Mouse (Mus musculus): ENCODE results near the gene Nsmce3.

Nsmce3 gene

GRCm38 (mm10) chr7:64872743-64873241 is at the start of gene Nsmce3:
Gene Nsmce3 (minus strand): TSS chr7:64872997.
- DNase-seq: peak; percentile 95

DNA sequence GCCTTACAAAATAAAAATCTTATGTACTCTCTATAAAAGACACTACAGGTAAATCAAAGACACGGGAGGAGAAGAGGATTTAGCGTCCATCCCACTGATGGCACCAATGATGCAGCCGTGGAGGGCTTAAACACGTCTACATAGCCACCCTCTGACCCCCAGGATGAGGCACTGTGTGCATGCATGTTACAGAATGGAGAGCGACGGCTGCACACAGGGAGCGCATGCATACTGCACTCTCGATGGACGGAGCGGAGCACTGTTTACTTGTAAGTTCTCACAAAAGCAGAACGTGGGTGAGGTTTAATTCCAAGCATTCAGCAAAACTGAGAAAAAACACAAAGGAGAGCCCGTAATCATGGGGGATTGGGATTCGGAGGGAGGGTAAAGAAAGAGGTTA is 48.4 kb upstream of the Nsmce3 start:
- DNase-seq: no peak

DNA sequence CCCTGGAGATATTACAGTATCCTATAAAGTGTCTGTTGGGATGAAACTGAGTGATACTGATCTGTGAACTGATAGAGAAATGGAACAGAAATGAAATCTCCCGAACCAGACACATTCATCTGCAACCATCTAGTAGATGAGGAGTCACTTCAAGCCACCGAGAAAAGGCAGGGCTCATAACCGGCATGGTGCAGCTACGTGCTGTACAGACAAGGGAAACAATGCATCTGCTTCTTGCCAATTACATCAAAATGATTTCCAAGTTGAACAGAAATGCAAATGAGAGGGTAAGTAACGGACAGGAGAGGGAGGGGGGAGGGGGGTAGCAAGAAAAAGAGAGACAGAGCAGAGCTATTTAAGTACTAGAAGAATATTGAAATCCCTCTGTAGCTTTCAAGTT is 47.9 kb upstream of the Nsmce3 start:
- DNase-seq: no peak

DNA sequence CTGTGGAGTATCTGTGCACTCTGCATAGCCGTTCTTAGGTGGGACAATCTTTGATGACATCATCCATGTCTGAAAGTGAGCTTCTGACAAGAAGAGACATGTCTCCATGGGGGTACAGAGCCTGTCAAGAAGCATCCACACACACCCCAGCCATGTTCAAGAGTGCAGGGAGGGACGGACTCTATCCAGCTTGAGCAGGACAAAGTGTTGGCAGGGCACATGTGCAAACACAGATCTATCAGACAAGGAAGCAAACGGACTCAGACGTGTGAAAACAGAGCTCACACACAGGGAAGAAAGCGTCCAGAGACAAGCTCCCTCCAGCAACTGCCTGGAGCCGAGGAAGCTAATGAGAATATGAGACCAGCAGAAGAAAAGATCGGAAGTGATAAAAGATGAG is 43.9 kb upstream of the Nsmce3 start:
- no peak for DNase-seq

DNA sequence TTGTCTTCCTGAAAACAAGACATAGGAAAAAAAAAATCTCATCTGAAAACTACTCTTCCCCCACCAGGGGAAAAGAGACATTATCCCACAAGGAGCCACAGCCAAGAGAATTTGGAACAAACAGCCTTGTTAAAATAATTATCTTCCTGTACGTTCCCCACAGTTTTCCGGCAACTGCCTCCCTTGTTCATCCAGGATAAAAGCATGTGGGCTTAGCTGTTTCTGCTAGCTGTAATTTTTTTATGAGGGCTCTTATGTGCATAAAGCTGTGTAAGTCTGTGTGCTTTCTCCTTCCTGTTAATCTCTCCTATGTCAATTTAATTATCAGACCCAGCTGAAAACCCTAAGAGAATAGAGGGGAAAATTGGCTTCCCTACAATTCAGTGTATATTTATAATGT is 42.3 kb upstream of the Nsmce3 start:
- DNase-seq: no peak

GRCm38 (mm10) chr7:64911945-64912344 is 39.1 kb upstream of the Nsmce3 start:
- DNase-seq: no peak

DNA sequence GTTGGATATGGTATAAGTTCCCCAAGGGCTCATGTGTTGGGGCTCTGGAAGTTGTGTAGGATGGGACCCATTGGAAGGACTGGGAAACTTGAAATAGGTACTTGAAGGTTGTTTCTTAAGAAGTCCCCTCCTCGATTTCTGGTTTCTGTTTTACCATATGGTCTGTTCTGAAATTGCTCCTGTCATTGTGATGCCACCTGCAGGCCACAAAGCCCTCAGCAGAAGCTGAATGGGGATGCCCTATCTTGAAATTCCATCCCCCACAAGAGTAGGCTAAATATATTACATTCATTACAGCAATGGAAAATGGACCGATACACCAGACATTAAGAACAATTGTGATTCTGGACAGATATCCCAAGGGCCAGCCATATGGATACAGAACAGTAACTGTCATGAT is 37.4 kb upstream of the Nsmce3 start:
- no peak for DNase-seq

DNA sequence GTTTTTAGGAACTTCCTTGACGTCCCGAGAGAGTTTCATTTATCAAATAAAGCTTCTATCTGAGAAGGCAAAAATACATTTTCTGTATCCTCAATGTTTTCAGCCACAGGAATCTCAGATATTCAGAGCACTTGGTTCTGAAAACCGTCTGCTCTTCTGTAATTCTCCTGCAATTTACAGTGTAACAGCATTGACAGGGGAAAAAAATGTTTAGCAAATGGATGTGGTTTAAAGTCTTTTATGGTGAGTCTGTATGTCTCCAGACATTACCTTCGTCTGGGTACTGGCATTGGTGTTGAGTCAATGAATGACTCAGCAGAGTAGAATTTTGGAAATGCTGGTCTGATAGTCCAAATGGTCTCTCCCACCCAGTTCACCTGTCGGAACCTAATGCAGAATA is 34.2 kb upstream of the Nsmce3 start:
- DNase-seq: no peak

- DNase-seq: no peak
These were observed 32.7 kb upstream of the Nsmce3 start for GRCm38 (mm10) chr7:64905506-64905905.

- no peak for DNase-seq
These were observed 27.5 kb upstream of the Nsmce3 start for GRCm38 (mm10) chr7:64900249-64900648.

- no peak for DNase-seq
These were observed 23.8 kb upstream of the Nsmce3 start for GRCm38 (mm10) chr7:64896587-64896986.

DNA sequence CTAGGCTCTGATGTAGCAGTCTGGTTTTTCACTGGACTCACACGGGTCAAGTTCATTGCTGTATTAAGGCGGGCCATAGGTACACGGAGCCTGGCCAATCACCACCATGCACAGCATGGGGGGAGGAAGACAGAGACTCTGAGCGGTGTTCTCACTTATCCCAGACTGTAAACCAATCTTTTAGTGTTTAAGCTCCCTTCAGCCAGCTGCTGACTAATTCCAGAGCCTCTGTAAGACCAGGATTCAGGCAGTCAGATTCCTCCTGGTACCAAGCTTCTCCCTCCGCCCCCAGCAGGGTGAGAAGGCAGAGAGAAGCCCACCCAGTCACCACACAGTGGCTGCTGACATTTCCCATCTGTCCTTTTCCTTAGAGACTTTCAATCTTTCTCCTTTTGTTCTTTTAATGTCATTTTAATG is 22.9 kb upstream of the Nsmce3 start:
- no peak for DNase-seq

GRCm38 (mm10) chr7:64891139-64891538 is 18.3 kb upstream of the Nsmce3 start:
- DNase-seq: no peak

GRCm38 (mm10) chr7:64889919-64890318 is 17.1 kb upstream of the Nsmce3 start:
- DNase-seq: no peak

DNA sequence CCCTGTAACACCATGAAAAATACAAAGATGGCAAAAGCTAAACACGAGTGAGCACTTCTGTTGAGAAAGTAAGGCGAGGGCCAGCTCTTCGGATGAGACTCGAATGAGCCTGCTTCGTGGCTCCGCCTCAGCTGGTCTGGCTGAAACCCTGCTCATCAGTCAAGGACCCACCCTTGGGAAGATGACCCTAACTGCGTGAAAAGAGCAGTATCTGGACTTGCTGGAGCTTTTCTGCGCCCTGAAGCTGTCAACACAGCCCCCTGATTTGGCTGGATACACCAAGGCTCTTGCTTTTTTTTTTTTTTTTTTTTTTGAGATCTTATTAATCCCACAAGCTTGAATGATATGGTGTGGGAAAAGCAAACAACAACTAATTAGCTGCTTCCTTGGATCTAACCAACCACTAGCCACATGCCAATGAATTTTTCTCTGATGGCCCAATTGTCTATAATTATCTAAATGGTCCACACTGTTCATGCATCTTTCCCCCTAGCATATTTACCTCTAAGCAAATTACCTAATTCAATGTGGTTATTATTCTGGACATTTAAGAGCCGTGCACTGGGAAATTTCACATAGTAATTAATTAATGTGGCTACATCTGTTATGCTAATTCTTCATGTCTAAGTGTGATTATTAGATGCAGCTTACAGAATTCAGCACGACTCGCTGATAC is 11.5 kb upstream of the Nsmce3 start:
- no peak for DNase-seq

DNA sequence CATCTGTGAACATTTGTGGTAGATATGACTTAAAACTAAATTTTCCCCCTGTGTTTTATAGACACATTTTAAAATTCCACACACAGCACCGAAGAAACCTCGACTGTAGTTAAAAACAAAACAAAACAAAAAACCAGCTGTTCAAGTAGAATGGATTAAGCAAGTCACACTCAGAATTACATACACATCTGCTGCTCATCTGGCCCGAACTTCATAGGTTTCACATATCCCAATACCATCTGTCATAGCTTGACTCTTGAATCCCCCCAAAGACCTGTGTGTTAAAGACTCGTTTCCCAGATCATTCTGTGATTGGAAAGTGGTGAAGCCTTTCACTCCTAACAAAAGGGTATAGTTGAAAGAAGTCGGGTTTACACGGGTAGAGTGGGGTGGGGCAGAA is 9.4 kb upstream of the Nsmce3 start:
- no peak for DNase-seq

DNA sequence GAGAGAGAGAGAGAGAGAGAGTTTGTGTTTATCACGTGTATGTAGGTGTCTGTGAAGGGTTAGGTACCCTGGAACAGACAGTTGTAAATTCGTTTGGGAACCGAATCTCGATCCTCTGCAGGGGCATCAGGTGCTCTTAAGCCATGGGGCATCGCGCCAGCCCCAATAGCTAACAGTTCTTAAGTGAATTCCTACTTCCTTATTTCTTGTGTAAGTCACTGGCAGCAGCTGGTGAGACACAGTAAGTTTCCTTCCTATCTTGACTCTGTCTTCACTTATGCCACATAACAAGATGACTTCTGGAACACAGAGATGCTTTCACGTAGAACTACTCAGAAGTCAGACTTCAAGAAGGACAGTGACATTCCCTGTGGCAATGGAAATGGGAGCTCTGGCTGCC is 8.6 kb upstream of the Nsmce3 start:
- DNase-seq: no peak

DNA sequence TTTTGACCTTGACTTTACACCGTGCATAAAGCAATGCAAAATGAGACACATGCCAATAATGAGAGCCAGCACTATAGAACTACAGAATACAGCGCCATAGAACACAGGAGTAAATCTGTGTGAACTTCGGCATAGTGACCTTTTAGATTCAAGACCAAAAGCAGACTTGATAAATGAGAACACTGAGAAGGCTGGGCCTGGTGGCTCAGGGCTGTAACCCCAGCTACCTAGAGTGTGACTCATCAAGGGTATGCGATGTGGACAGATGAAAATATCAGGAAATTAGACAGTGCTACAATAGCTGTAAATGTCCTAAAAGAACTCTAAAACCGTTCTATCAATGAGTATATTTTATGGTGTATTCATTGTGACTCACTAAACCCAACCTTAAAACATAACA is 7.6 kb upstream of the Nsmce3 start:
- no peak for DNase-seq

DNA sequence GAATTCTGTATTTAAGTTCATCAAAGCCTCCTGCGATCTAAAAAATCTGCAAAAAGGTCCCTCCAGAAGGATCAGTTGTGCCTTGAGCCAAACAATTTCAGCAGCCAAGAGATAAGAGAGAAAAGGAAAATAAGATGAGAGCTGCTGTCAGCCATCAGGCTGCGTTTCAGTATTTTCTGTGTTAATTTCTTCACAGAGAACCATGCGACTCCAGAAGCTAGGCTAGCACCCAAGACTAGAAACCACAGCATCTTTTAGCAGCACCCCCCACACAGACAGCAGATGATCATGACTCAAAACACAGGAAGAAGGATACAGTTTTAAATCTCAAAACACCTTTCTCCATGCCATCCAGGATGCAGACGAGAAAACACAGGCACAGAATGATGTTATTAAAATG is 2.1 kb upstream of the Nsmce3 start:
- DNase-seq: no peak

DNA sequence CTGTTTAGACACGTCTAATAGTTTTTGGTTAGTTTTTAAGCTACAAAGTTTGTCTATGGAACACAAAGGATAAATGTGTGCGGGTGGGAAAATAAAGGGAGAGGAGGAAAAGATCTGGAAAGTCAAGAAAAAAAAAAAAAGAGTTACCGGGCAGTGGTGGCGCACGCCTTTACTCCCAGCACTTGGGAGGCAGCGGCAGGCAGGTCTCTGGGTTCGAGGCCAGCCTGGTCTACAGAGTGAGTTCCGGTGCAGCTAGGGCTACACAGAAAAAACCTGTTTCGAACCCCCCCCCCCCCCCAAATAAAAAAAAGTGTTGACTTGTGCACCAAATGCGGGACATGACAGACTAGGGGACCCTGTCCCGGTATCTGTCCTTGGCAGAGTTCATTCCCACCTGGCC is 469 bp upstream of the Nsmce3 start:
- DNase-seq: no peak

GRCm38 (mm10) chr7:64871987-64872742 is 632 bp downstream of the Nsmce3 start:
- DNase-seq: no peak

DNA sequence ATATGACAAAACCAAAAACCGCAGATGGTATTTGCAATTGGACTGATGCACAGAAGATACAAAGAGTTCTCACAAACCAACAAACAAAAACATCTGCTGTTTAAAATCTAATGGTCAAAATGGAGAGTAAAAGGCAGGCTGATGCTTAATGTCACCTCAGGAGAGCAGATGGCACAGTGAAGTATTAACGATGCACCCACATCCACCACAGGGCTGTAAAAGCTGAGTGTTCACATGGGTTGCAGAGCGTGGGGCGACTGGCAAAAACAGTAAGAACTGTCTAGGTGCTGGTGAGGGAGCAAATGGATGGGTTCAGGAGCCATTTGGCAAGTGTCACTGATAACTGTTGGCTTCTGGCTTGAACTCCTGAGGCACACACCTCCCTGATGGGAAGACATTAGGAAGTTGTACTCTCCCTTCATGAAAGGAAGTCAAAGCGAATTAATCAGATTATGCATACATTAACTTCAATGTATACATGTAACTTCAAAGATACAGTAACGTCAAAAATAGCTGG is 3.2 kb downstream of the Nsmce3 start:
- peak; percentile 15 for DNase-seq

- DNase-seq: no peak
These were observed 9.3 kb downstream of the Nsmce3 start for GRCm38 (mm10) chr7:64863538-64863937.

- no peak for DNase-seq
These were observed 9.8 kb downstream of the Nsmce3 start for GRCm38 (mm10) chr7:64862978-64863377.
